Mouse (Mus musculus): Measurements from ENCODE around the gene Gatb. TPM values are rescaled to one million over a fixed set of nuclear protein-coding genes. Genes with fewer than 3 reads are reported as not detected.

The Gatb gene
- total RNA-seq, 2 experiments from 2014 or later: 17.4 to 19.6 TPM

GRCm38 (mm10) chr3:85607753-85608152 is 33.8 kb downstream of the Gatb start:
- no peak for DNase-seq
- TF ChIP-seq CTCF (IDR thresholded peaks at IDR 0.05): no peak
- intact Hi-C loops (cut with DNase I): no loop called here
- Histone ChIP-seq H3K4me3 (no peak overlapping the region), H3K27ac (no peak overlapping the region)

GRCm38 (mm10) chr3:85616389-85616788 is 42.5 kb downstream of the Gatb start:
- no peak overlapping the region for H3K4me3 ChIP-seq
- intact Hi-C loops (cut with DNase I): no loop called here
- no peak for DNase-seq
- no peak overlapping the region for H3K27ac ChIP-seq
- no peak for TF ChIP-seq CTCF (IDR thresholded peaks at IDR 0.05)

- no peak overlapping the region for H3K4me3 ChIP-seq
- DNase-seq: no peak
- no peak overlapping the region for H3K27ac ChIP-seq
- intact Hi-C loops (cut with DNase I): no loop called here
- TF ChIP-seq CTCF (IDR thresholded peaks at IDR 0.05): peak; percentile 9; the same call in 1 of the 2 replicates
These were observed 45.0 kb downstream of the Gatb start for GRCm38 (mm10) chr3:85618885-85619284.

GRCm38 (mm10) chr3:85619345-85619744 is 45.4 kb downstream of the Gatb start:
- Histone ChIP-seq H3K27ac (no peak overlapping the region), H3K4me3 (no peak overlapping the region)
- intact Hi-C loops (cut with DNase I): no loop called here
- no peak for DNase-seq
- no peak for TF ChIP-seq CTCF (IDR thresholded peaks at IDR 0.05)

GRCm38 (mm10) chr3:85619751-85620150 is 45.8 kb downstream of the Gatb start:
- H3K27ac ChIP-seq: no peak overlapping the region
- no peak for DNase-seq
- intact Hi-C loops (cut with DNase I): no loop called here
- no peak for TF ChIP-seq CTCF (IDR thresholded peaks at IDR 0.05)
- no peak overlapping the region for H3K4me3 ChIP-seq

- intact Hi-C loops (cut with DNase I): no loop called here
- H3K4me3 ChIP-seq: no peak overlapping the region
- no peak for TF ChIP-seq CTCF (IDR thresholded peaks at IDR 0.05)
- H3K27ac ChIP-seq: no peak overlapping the region
- DNase-seq: no peak
These were observed 56.1 kb downstream of the Gatb start for GRCm38 (mm10) chr3:85629895-85630510.

- intact Hi-C loops (cut with DNase I): no loop called here
- peak; percentile 59 for DNase-seq
- no peak for TF ChIP-seq CTCF (IDR thresholded peaks at IDR 0.05)
- Histone ChIP-seq H3K27ac (peak overlapping the region; percentile 48), H3K4me3 (no peak overlapping the region)
These were observed 59.8 kb downstream of the Gatb start for GRCm38 (mm10) chr3:85633733-85634132.

GRCm38 (mm10) chr3:85634389-85635125 is 60.6 kb downstream of the Gatb start:
- Histone ChIP-seq H3K27ac (peak overlapping the region; percentile 48), H3K4me3 (no peak overlapping the region)
- intact Hi-C loops (cut with DNase I): loop anchor here (5.0 kb wide), 1 partner anchor 252 kb away; no protein-coding TSS in a partner anchor
- TF ChIP-seq CTCF (IDR thresholded peaks at IDR 0.05): no peak
- no peak for DNase-seq

GRCm38 (mm10) chr3:85635126-85635419 is 61.2 kb downstream of the Gatb start:
- no peak for DNase-seq
- Histone ChIP-seq H3K27ac (no peak overlapping the region), H3K4me3 (no peak overlapping the region)
- intact Hi-C loops (cut with DNase I): loop anchor here (5.0 kb wide), 1 partner anchor 253 kb away; no protein-coding TSS in a partner anchor
- TF ChIP-seq CTCF (IDR thresholded peaks at IDR 0.05): no peak

GRCm38 (mm10) chr3:85635591-85635990 is 61.7 kb downstream of the Gatb start:
- Histone ChIP-seq H3K27ac (no peak overlapping the region), H3K4me3 (no peak overlapping the region)
- no peak for DNase-seq
- intact Hi-C loops (cut with DNase I): loop anchor here (5.0 kb wide), 1 partner anchor 253 kb away; no protein-coding TSS in a partner anchor
- TF ChIP-seq CTCF (IDR thresholded peaks at IDR 0.05): no peak

GRCm38 (mm10) chr3:85636716-85637447 is 63.0 kb downstream of the Gatb start:
- Histone ChIP-seq H3K27ac (no peak overlapping the region), H3K4me3 (no peak overlapping the region)
- intact Hi-C loops (cut with DNase I): loop anchor here (5.0 kb wide), 1 partner anchor 255 kb away; no protein-coding TSS in a partner anchor
- TF ChIP-seq CTCF (IDR thresholded peaks at IDR 0.05): no peak
- DNase-seq: no peak

GRCm38 (mm10) chr3:85641751-85642150 is 67.8 kb downstream of the Gatb start:
- intact Hi-C loops (cut with DNase I): no loop called here
- no peak for TF ChIP-seq CTCF (IDR thresholded peaks at IDR 0.05)
- DNase-seq: peak; percentile 38

GRCm38 (mm10) chr3:85644814-85645213 is 70.9 kb downstream of the Gatb start:
- TF ChIP-seq CTCF (IDR thresholded peaks at IDR 0.05): no peak
- no peak for DNase-seq
- Histone ChIP-seq H3K27ac (no peak overlapping the region), H3K4me3 (no peak overlapping the region)
- intact Hi-C loops (cut with DNase I): no loop called here

More at GRCm38 (mm10) chr3:85641751-85642150, 67.8 kb downstream of the Gatb start:
- Histone ChIP-seq H3K4me3 (no peak overlapping the region), H3K27ac (no peak overlapping the region)

Measured in gastrocnemius, adult 2 months (tissue).